Mouse (Mus musculus) midbrain, postnatal 0 days (tissue): ENCODE measurements around the gene Nubp1. TPM values are rescaled to one million over a fixed set of nuclear protein-coding genes. Genes with fewer than 3 reads are reported as not detected.
A peak's percentile ranks its signal among the peaks of the same experiment; 100 is the strongest.

Source experiments
- ATAC-seq: fragments of 200-750 bp; cut with Nextera tagmentation; 2 replicates; pipeline ENCODE4 v1.8.0; 2017; ENCODE audit warnings: moderate number of reproducible peaks, mild to moderate bottlenecking, moderate TSS enrichment, moderate library complexity; ENCODE audit not compliant: low FRiP score
- DNase-seq: peaks from one replicate; pipeline ENCODE4 v3.0.0-alpha.2; 2015; ENCODE audit warnings: low spot score
- H3K27ac ChIP-seq: fragments of 300-500 bp; sonication (generic); 2 replicates; pipeline ENCODE4 v1.5.1; 2014; ENCODE audit warnings: low read depth, mild to moderate bottlenecking, low read length, mixed read lengths
- H3K27me3 ChIP-seq: fragments of 300-500 bp; sonication (generic); 2 replicates; pipeline ENCODE4 v1.6.1; 2014; ENCODE audit warnings: low read length, control low read depth, mixed read lengths; ENCODE audit not compliant: insufficient read depth
- H3K36me3 ChIP-seq: fragments of 300-500 bp; sonication (generic); 2 replicates; pipeline ENCODE4 v1.6.1; 2014; ENCODE audit warnings: low read length, control low read depth, mixed read lengths; ENCODE audit not compliant: insufficient read depth
- H3K4me1 ChIP-seq: fragments of 300-500 bp; sonication (generic); 2 replicates; pipeline ENCODE4 v1.6.1; 2014; ENCODE audit warnings: mild to moderate bottlenecking, control low read depth, antibody characterized with exemption, low read length, mixed read lengths; ENCODE audit not compliant: insufficient read depth
- H3K4me2 ChIP-seq: fragments of 300-500 bp; sonication (generic); 2 replicates; pipeline ENCODE4 v1.6.1; 2014; ENCODE audit warnings: low read depth, mild to moderate bottlenecking, low read length, mixed read lengths; ENCODE audit not compliant: poor library complexity, severe bottlenecking
- H3K4me3 ChIP-seq: fragments of 300-500 bp; sonication (generic); 2 replicates; pipeline ENCODE4 v1.5.1; 2014; ENCODE audit warnings: low read depth, mild to moderate bottlenecking, low read length, moderate library complexity
- H3K9ac ChIP-seq: fragments of 300-500 bp; sonication (generic); replicated peaks from 2 replicates; pipeline ENCODE4 v1.6.1; 2014; ENCODE audit warnings: mild to moderate bottlenecking, low read length, moderate library complexity, mixed read lengths; ENCODE audit not compliant: poor library complexity, severe bottlenecking
- H3K9me3 ChIP-seq: fragments of 300-500 bp; sonication (generic); 2 replicates; pipeline ENCODE4 v1.6.1; 2016; ENCODE audit warnings: low read length, control low read depth
- CTCF ChIP-seq: IDR thresholded peaks from 2 replicates; pipeline ENCODE4 v1.5.1; 2016; ENCODE audit warnings: antibody characterized with exemption, mild to moderate bottlenecking
- WGBS: fragments of 180-500 bp; shearing (Covaris S2); extraction: QIAGEN DNeasy Blood & Tissue Kit; methylation state at CpG from one replicate; pipeline ENCODE4 v1.1.7; 2014; 5-methylcytosine and 5-hydroxymethylcytosine counted together
- polyA plus RNA-seq: library from polyadenylated mRNA; unstranded; fragments of >200 nt; fragmentation: Nextera tagmentation; extraction: Ambion mirVana; gene quantifications from 2 replicates; pipeline ENCODE4 v1.2.1, GENCODE M21; 2015
- total RNA-seq: library from RNA; depleted of rRNA; stranded (reverse); fragments of >200 nt; gene quantifications from 2 replicates; pipeline ENCODE4 v1.2.3, GENCODE M21; 2014

Nubp1 gene
- total and polyA plus RNA-seq, 2 experiments from 2014 or later, result 33.0 to 36.1 TPM

DNA sequence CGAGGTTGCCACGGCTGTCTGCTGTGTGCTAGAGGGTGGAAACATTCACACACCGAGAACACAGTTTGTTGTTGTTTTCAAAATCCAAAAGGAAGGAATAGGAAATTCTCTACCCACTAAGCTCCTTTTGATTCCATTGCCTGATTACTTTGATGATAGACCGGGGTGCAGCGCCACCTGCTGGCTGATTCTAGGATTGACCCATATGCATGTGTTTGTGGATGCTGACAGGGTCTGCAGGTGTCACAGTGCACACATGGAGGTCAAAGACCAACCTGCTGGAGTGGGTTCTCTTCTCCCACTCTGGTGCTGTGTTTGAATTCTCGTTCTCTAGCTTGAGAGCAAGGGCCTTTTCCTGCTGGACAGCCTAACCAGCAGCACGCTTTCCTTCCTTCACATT is 12.6 kb upstream of the Nubp1 start:
- peak; percentile 79 for DNase-seq
- Histone ChIP-seq H3K4me1 (no peaks in the 10 kb centered on the region), H3K9me3 (no peaks in the 10 kb centered on the region), H3K27me3 (no peaks in the 10 kb centered on the region), H3K4me3 (no peak overlapping the region), H3K4me2 (no peak overlapping the region), H3K36me3 (no peaks in the 10 kb centered on the region), H3K9ac (no peak overlapping the region), H3K27ac (no peak overlapping the region)
- ATAC-seq, result no peak
- peak; percentile 97 for TF ChIP-seq CTCF
- 29% methylated on average over 7 of the region's 7 CpGs for WGBS

DNA sequence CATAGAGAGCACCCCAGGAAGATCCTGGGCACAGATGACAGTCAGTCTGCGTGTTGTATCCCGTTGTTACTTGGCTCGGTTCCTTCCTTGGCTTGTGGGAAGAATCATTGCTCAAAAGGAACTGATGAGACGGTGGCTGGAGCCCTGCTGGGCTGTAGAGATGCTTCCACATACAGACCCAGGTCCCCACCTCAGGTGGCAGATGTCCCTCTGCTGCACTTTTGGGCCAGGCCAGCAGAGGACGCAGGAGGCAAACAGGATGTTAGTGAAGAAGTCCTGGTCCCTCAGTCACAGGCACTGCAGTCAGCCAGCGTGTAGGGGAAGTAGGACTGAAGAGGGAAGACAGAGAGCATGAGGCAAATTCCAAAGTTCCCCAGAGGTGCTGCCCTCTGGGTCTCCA is 4.2 kb downstream of the Nubp1 start:
- Histone ChIP-seq H3K4me1 (no peaks in the 10 kb centered on the region; the same call in 1 of the 2 replicates), H3K27me3 (no peaks in the 10 kb centered on the region), H3K36me3 (peaks cover 36% of the 10 kb centered on the region), H3K27ac (no peak overlapping the region), H3K9me3 (no peaks in the 10 kb centered on the region), H3K9ac (no peak overlapping the region), H3K4me2 (no peak overlapping the region), H3K4me3 (no peak overlapping the region)
- 82% methylated on average over 6 of the region's 6 CpGs for WGBS
- no peak for ATAC-seq
- DNase-seq, result peak; percentile 8
- peak; percentile 66 for TF ChIP-seq CTCF

DNA sequence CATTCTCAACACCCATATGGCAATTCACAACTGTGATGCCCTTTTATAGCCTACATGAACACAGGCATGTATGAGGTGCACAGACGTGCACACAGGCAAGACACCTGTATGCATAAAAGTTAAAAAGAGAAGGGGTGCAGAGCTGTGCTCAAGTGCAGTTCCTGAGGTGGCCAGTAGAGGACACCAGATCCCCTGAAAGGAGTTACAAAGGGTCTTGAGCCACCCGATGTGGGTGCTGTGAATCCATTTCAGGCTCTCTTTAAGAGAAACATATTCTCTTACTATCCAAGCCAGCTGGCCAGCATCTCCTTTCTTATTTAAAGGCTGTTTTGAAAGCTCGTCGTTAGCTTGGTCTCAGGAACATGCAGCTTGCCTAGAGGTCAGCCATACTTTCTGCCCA is 5.1 kb downstream of the Nubp1 start:
- ATAC-seq (no peak), DNase-seq (no peak)
- no peak overlapping the region for H3K27ac ChIP-seq
- H3K4me1 ChIP-seq, result no peaks in the 10 kb centered on the region; the same call in 1 of the 2 replicates
- 90% methylated on average over 4 of the region's 4 CpGs for WGBS
- H3K4me2 ChIP-seq, result no peak overlapping the region
- H3K36me3 ChIP-seq, result peaks cover 45% of the 10 kb centered on the region
- H3K4me3 ChIP-seq, result no peak overlapping the region
- H3K9ac ChIP-seq, result no peak overlapping the region
- no peaks in the 10 kb centered on the region for H3K27me3 ChIP-seq
- H3K9me3 ChIP-seq, result no peaks in the 10 kb centered on the region
- TF ChIP-seq CTCF, result peak; percentile 52

DNA sequence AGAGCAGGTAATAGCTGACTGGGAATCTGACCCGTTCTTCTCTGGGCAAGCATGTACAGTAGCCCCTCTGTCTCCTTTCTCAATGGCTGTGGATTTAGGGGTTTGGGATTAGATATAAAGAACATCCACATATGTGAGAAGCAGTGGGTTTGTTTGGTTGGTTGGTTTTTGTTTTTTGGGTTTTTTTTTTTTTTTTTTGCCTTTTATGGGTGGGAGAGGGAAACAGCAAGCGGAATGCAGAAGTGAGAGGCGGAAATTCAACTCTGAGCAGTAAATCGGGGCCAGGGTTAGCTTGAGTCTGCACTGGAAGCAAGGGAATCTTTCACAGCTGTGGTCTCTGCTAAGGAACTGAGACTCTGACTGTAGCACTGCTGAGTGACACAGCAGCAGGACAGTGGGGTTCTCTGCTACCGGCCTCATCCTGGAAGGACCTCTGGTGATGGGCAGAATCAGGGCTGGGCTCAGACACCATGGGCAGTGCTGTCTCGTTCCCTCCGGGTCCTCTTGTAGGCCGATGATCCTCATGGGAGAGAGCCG is 6.0 kb downstream of the Nubp1 start:
- Histone ChIP-seq H3K4me3 (no peak overlapping the region), H3K4me2 (no peak overlapping the region), H3K36me3 (peaks cover 53% of the 10 kb centered on the region), H3K4me1 (no peaks in the 10 kb centered on the region; the same call in 1 of the 2 replicates), H3K27ac (no peak overlapping the region), H3K27me3 (no peaks in the 10 kb centered on the region), H3K9me3 (no peaks in the 10 kb centered on the region), H3K9ac (no peak overlapping the region)
- 96% methylated on average over 9 of the region's 9 CpGs for whole genome bisulfite sequencing
- ATAC-seq (no peak), DNase-seq (no peak)
- TF ChIP-seq CTCF, result no peak

DNA sequence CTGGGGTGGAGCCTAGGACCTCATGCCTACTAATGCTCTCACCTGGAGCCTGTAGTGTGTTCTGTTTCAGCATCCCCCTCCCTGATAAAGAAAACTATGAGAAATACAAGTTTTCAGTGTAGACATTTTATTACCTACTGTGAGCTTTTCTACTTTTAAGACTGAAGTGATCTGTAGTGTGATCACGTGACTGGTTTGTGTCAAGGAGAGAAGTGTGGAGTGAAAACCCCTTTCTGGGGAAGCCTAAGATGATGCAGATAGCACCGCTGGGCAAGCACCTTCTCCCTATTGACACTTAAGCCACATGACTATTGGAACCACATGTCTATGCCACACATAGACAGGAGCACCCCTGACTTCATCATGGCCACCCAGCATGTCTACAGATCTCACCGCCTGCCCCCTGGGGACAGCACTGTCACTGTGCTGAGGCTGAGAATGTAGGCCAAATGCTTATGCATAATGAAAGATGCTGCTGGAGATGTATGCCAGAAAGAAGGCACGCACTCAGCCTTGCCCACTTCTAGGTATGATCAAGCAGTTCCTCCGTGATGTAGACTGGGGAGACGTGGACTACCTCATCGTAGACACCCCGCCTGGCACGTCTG is 8.8 kb downstream of the Nubp1 start:
- Histone ChIP-seq H3K4me3 (no peak overlapping the region), H3K4me1 (no peaks in the 10 kb centered on the region), H3K36me3 (peaks cover 66% of the 10 kb centered on the region), H3K27me3 (no peaks in the 10 kb centered on the region), H3K4me2 (no peak overlapping the region), H3K27ac (no peak overlapping the region), H3K9me3 (no peaks in the 10 kb centered on the region), H3K9ac (no peak overlapping the region)
- no peak for ATAC-seq
- DNase-seq, result no peak
- WGBS, result 96% methylated on average over 9 of the region's 9 CpGs
- no peak for TF ChIP-seq CTCF

DNA sequence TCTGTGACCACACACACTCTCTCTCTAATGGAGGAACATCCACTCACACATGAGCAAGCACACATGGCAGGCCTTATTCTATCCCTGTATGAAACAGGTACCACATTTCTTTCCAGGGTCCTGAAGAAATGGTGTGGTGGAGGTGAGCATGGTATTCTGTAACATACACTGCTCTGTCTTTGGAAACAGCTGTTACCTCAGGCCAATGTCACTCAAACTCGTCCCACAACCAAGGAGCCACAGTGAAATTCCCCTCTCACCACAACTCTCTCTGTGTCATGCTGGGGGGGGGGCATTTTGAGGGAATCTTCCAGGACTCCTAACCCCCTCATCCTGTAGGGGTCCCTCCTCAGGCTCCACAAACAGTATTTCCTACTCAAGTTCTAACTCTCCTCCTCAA is 20.2 kb downstream of the Nubp1 start:
- Histone ChIP-seq H3K4me2 (no peak overlapping the region), H3K4me1 (no peaks in the 10 kb centered on the region), H3K9me3 (no peaks in the 10 kb centered on the region), H3K27ac (no peak overlapping the region), H3K36me3 (peaks cover 7% of the 10 kb centered on the region), H3K4me3 (no peak overlapping the region), H3K9ac (no peak overlapping the region), H3K27me3 (no peaks in the 10 kb centered on the region)
- DNase-seq, result no peak
- TF ChIP-seq CTCF, result no peak
- WGBS, result 68% methylated on average over 1 of the region's 1 CpGs
- ATAC-seq, result no peak
